13 mouse cellular contexts compared by ENCODE assay signal in the genomic region with DNA sequence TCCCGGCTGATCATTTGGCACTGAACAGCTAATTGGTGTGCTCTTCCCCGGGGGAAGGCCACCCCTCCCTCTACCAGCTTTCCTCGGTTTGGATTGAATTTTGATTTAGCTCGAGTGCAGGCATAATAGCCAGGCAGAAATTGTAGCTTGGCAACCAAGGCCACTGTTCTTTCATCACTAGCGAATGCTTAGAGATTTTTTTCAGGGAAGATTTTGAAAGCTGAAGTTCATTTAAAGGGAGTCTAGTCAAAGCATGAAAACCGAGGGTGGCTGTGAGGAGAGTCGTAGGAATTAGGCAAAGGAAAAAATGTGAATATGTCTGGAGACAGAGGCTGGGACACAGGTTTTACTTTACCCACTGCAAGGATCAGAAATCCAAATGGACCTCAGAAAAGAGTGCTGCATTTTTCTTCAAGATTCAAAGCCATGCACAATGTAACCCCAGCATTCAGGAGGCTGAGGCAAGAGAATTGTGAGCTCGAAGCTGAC. TPM values are rescaled to one million over a fixed set of nuclear protein-coding genes. Genes with fewer than 3 reads are reported as not detected.
DNase-seq lines count a peak whose midpoint lies in the region; ATAC-seq and TF ChIP-seq lines count a peak whose summit lies in the region.
"Had no signal": no experiment of that assay in that cellular context is flagged by ENCODE, and none has a peak within 500 bp of the region (broad histone marks: within the 10 kb centered on the region; RNA-seq: fewer than 3 reads in every experiment).

No protein-coding gene starts in this region.

- no peaks in the 10 kb centered on the region for H3K27me3 ChIP-seq in hindbrain, embryonic 11.5 days (ENCODE audit: control insufficient read depth, insufficient read depth, low read length)
- H3K27me3 ChIP-seq in thymus, adult 2 months (ENCODE audit: control insufficient read depth, insufficient read depth, low read length), result no peaks in the 10 kb centered on the region
- H3K27me3 ChIP-seq: limb, embryonic 12.5 days had no signal

- H3K4me3 ChIP-seq in hindbrain, embryonic 11.5 days (ENCODE audit: low read depth, low read length), result no peak overlapping the region
- H3K4me3 ChIP-seq in thymus, adult 2 months (ENCODE audit: control insufficient read depth, insufficient read depth, low read length), result no peak overlapping the region
- H3K4me3 ChIP-seq: limb, embryonic 12.5 days had no signal

- H3K27ac ChIP-seq in hindbrain, embryonic 11.5 days (ENCODE audit: low read depth, low read length), result 0 out of 2 replicates have a peak overlapping the region, but pooled peaks have one; percentile 10
- no peak overlapping the region for H3K27ac ChIP-seq in thymus, adult 2 months (ENCODE audit: control insufficient read depth, insufficient read depth, low read length)
- H3K27ac ChIP-seq: kidney, postnatal 0 days; limb, embryonic 12.5 days had no signal

- ATAC-seq in hindbrain, embryonic 11.5 days (ENCODE audit: low FRiP score), result peak; percentile 56; the same call in 1 of the 2 replicates

- H3K4me2 ChIP-seq in hindbrain, embryonic 11.5 days (replicated peaks; ENCODE audit: low read depth, low read length), result 0 out of 2 replicates have a peak overlapping the region, but pooled peaks have one; percentile 3
- H3K4me2 ChIP-seq: limb, embryonic 12.5 days had no signal

- peak; percentile 26 for DNase-seq in adrenal gland, adult 8-10 months
- peak; percentile 44 for DNase-seq in adrenal gland, postnatal 14 days
- DNase-seq in hindbrain, embryonic 11.5 days (ENCODE audit: low spot score), result peak; percentile 6
- peak; percentile 1 for DNase-seq in left cerebral cortex, postnatal 4 days
- DNase-seq in kidney, adult 9 months, result no peak
- DNase-seq in thymus, adult 2 months, result no peak
- DNase-seq in cerebellum, adult 8-10 months, result no peak
- DNase-seq: cerebellum, postnatal 36 days; spleen, adult 18-20 months; thymus, adult 18-20 months had no signal

- intact Hi-C loops in left cerebral cortex, postnatal 4 days (cut with DNase I), result no loop called here

- H3K36me3 ChIP-seq in hindbrain, embryonic 11.5 days (ENCODE audit: control insufficient read depth, insufficient read depth, low read length), result no peaks in the 10 kb centered on the region
- no peaks in the 10 kb centered on the region for H3K36me3 ChIP-seq in thymus, adult 2 months (ENCODE audit: control insufficient read depth, insufficient read depth, low read length)
- H3K36me3 ChIP-seq: G1E; limb, embryonic 12.5 days had no signal

- no peak overlapping the region for H3K9ac ChIP-seq in hindbrain, embryonic 11.5 days (ENCODE audit: low read depth, low read length)
- H3K9ac ChIP-seq: limb, embryonic 12.5 days had no signal

- H3K4me1 ChIP-seq in hindbrain, embryonic 11.5 days (replicated peaks; ENCODE audit: control insufficient read depth, insufficient read depth, low read length), result no peaks in the 10 kb centered on the region
- no peaks in the 10 kb centered on the region for H3K4me1 ChIP-seq in thymus, adult 2 months (replicated peaks; ENCODE audit: control insufficient read depth, insufficient read depth, low read length)
- H3K4me1 ChIP-seq: limb, embryonic 12.5 days had no signal

- H3K9me3 ChIP-seq in hindbrain, embryonic 11.5 days (ENCODE audit: control insufficient read depth, low read length), result no peaks in the 10 kb centered on the region
- H3K9me3 ChIP-seq: G1E; limb, embryonic 12.5 days had no signal

- TF ChIP-seq CTCF in thymus, adult 2 months (IDR thresholded peaks at IDR 0.05; ENCODE audit: borderline replicate concordance, control insufficient read depth, extremely low read depth, insufficient read depth, low read length, poor library complexity), result no peak

- 41% methylated on average over 8 of the region's 8 CpGs for WGBS in hindbrain, embryonic 11.5 days
- WGBS in thymus, adult 2 months, result 91% methylated on average over 8 of the region's 8 CpGs

- TF ChIP-seq POLR2A in thymus, adult 2 months (IDR thresholded peaks at IDR 0.05; ENCODE audit: control insufficient read depth, extremely low read depth, insufficient read depth, low read length, poor library complexity), result no peak

RNA-seq across cellular contexts. Expression of a gene that starts 21.2 kb away (rescaled TPM):
- total RNA-seq in adrenal gland, adult 8-10 months (2022), result 10 to 100 TPM; 64.1 to 79.8 (median 69.0) TPM
- 55.7 and 58.6 TPM in 2 replicates for total RNA-seq in adrenal gland, postnatal 14 days (2021)
- 50.7 and 54.3 TPM in 2 replicates for polyA plus RNA-seq in hindbrain, embryonic 11.5 days (2014; fragmentation: Nextera tagmentation; extraction: Ambion mirVana)
- total RNA-seq in left cerebral cortex, postnatal 4 days (2021), result 100 to 1,000 TPM; 223 to 236 TPM
- 40.9 and 55.3 TPM in 2 replicates for polyA plus RNA-seq in thymus, adult 2 months (2012; rRNA removed)

Comparison
In these comparisons a context has a peak if more than half of its experiments do, and no peak if none do; other contexts are left out.
1. DNase-seq: peak in adrenal gland, adult 8-10 months (single experiment), adrenal gland, postnatal 14 days (single experiment), hindbrain, embryonic 11.5 days (single experiment) and left cerebral cortex, postnatal 4 days (single experiment); none in kidney, adult 9 months (single experiment), thymus, adult 2 months (single experiment) and cerebellum, adult 8-10 months (single experiment).